Mouse (Mus musculus): Measurements from ENCODE around the gene A530016L24Rik.

- no peak for TF ChIP-seq CTCF (conservative IDR thresholded peaks at IDR 0.05 in 1 of 2, IDR thresholded peaks at IDR 0.05 in 1 of 2; ENCODE audit: low read depth in 2 of 2, low read length in 2 of 2)
- no peak for TF ChIP-seq NELFE (IDR thresholded peaks at IDR 0.05; ENCODE audit: low read depth, low read length)
- TF ChIP-seq MXI1 (IDR thresholded peaks at IDR 0.05; ENCODE audit: low read depth, low read length) = no peak
- no peak for TF ChIP-seq UBTF (IDR thresholded peaks at IDR 0.05; ENCODE audit: low read depth, low read length)
- TF ChIP-seq MAX (IDR thresholded peaks at IDR 0.05; ENCODE audit: low read length) = no peak
- no peak for TF ChIP-seq POLR2A (IDR thresholded peaks at IDR 0.05; ENCODE audit: low read depth, low read length)
- no peak for TF ChIP-seq RAD21 (IDR thresholded peaks at IDR 0.05; ENCODE audit: low read depth, low read length)
- TF ChIP-seq EP300 (IDR thresholded peaks at IDR 0.05; ENCODE audit: low read length) = no peak
- TF ChIP-seq TCF12 (IDR thresholded peaks at IDR 0.05; ENCODE audit: low read depth, low read length) = no peak
- no peak for TF ChIP-seq RCOR1 (conservative IDR thresholded peaks at IDR 0.05; ENCODE audit: low read depth, low read length)
- no peak for TF ChIP-seq SIN3A (IDR thresholded peaks at IDR 0.05; ENCODE audit: low read length)
- TF ChIP-seq MYC (IDR thresholded peaks at IDR 0.05; ENCODE audit: low read depth, low read length) = no peak
- TF ChIP-seq KAT2A (IDR thresholded peaks at IDR 0.05; ENCODE audit: insufficient replicate concordance, low read length) = no peak
Measured at GRCm38 (mm10) chr12:112518105-112518504, 28.9 kb downstream of the A530016L24Rik start.

Measured in CH12.LX (cell line).